Mouse (Mus musculus): ENCODE data around the gene Dctn2. TPM values are rescaled to one million over a fixed set of nuclear protein-coding genes. Genes with fewer than 3 reads are reported as not detected.

Dctn2 gene
- total and polyA plus RNA-seq, 3 experiments: 240 to 297 TPM; not detected in 1

- TF ChIP-seq SMC3 (IDR thresholded peaks at IDR 0.05; ENCODE audit: low read depth, low read length) (peak; percentile 32; the same call in 1 of the 2 replicates), RAD21 (IDR thresholded peaks at IDR 0.05; ENCODE audit: low read depth, low read length) (peak; percentile 23), ZKSCAN1 (IDR thresholded peaks at IDR 0.05; ENCODE audit: low read depth, low read length) (no peak), CTCF (IDR thresholded peaks at IDR 0.05 in 2 of 3, conservative IDR thresholded peaks at IDR 0.05 in 1 of 3; ENCODE audit: control insufficient read depth in 1 of 3, insufficient read depth in 1 of 3, low read depth in 2 of 3, low read length in 3 of 3, poor library complexity in 1 of 3, severe bottlenecking in 1 of 3) (peak in 2 of 3 experiments; percentile 46 to 48; a peak in 4 of 6 replicates)
- Histone ChIP-seq H3K4me3 (ENCODE audit: control insufficient read depth in 1 of 2, insufficient read depth in 1 of 2, low read depth in 2 of 2, low read length in 2 of 2) (no peak overlapping the region), H3K9me3 (replicated peaks; ENCODE audit: insufficient read depth, low read length) (no peaks in the 10 kb centered on the region), H3K79me2 (ENCODE audit: control insufficient read depth, insufficient read depth, low read length, poor library complexity) (peaks cover 9% of the 10 kb centered on the region; the same call in 1 of the 2 replicates), H3K36me3 (ENCODE audit: control insufficient read depth in 1 of 2, insufficient read depth in 2 of 2, low read length in 2 of 2) (peaks cover 0 to 27% of the 10 kb centered on the region in 2 experiments; a peak in 3 of 4 replicates), H3K27ac (ENCODE audit: control insufficient read depth, low read depth, low read length) (no peak overlapping the region), H3K27me3 (ENCODE audit: control insufficient read depth in 1 of 2, insufficient read depth in 2 of 2, low read length in 2 of 2) (no peaks in the 10 kb centered on the region), H3K9ac (ENCODE audit: control insufficient read depth, low read depth, low read length, poor library complexity, severe bottlenecking) (no peak overlapping the region), H3K4me1 (ENCODE audit: control insufficient read depth in 1 of 2, insufficient read depth in 2 of 2, low read length in 2 of 2) (no peaks in the 10 kb centered on the region)
- no peak for DNase-seq (ENCODE audit: low read depth, low spot score)
Observed at GRCm38 (mm10) chr10:127279730-127280129, 13.6 kb downstream of the Dctn2 start.

- TF ChIP-seq POLR2A (IDR thresholded peaks at IDR 0.05; ENCODE audit: control insufficient read depth in 1 of 2, insufficient read depth in 1 of 2, low read depth in 1 of 2, low read length in 2 of 2, poor library complexity in 1 of 2) (0 out of 4 replicates have a peak, but pooled peaks of 1 of the 2 experiments have one; percentile 30), POLR2AphosphoS2 (IDR thresholded peaks at IDR 0.05; ENCODE audit: low read length) (peak; percentile 36; the same call in 1 of the 2 replicates), JUND (IDR thresholded peaks at IDR 0.05; ENCODE audit: low read depth, low read length) (no peak), ZMIZ1 (IDR thresholded peaks at IDR 0.05; ENCODE audit: low read depth, low read length) (0 out of 2 replicates have a peak, but pooled peaks have one; percentile 58)
- H3K4me3 ChIP-seq (ENCODE audit: control insufficient read depth in 1 of 2, insufficient read depth in 1 of 2, low read depth in 2 of 2, low read length in 2 of 2): no peak overlapping the region
- peaks cover 13% of the 10 kb centered on the region for H3K79me2 ChIP-seq (ENCODE audit: control insufficient read depth, insufficient read depth, low read length, poor library complexity)
Observed at GRCm38 (mm10) chr10:127281316-127281715, 15.1 kb downstream of the Dctn2 start.

DNA sequence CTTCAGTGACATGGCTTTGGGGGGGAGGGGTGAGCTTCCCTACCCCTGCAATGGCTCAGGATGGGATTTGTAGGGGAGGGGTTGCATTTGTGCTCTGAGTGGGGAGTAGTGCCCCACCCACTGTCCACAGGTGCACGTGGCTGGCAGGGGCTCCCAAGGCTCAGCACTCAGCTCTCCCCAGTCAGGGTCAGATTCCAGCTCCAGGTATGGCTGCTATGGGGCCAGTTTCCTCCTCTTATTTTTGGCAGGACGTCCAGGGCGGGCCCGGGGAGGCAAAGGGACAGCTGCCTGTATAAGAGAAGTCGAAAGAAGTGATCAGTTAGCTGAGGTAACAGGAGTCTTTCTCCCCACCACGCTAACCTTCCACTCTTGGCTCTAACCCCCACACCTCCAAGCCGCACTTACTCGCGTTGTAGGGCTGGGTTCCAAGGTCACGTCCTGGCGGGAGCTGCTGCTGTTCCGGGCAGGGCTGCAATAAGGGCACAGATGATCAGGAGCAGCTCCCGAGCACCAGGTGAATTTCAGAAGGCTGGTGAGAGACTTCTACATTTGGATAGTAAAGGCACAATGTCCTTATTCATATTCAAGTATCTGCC, 16.6 kb downstream of the Dctn2 start:
- Histone ChIP-seq H3K27me3 (ENCODE audit: control insufficient read depth in 1 of 2, insufficient read depth in 2 of 2, low read length in 2 of 2) (no peaks in the 10 kb centered on the region), H3K27ac (ENCODE audit: control insufficient read depth, low read depth, low read length) (no peak overlapping the region), H3K9me3 (replicated peaks; ENCODE audit: insufficient read depth, low read length) (no peaks in the 10 kb centered on the region), H3K36me3 (ENCODE audit: control insufficient read depth in 1 of 2, insufficient read depth in 2 of 2, low read length in 2 of 2) (peaks cover 4 to 8% of the 10 kb centered on the region in 2 experiments; a peak in 3 of 4 replicates), H3K4me1 (ENCODE audit: control insufficient read depth in 1 of 2, insufficient read depth in 2 of 2, low read length in 2 of 2) (peaks cover 0 to 4% of the 10 kb centered on the region in 2 experiments; a peak in 1 of 4 replicates), H3K9ac (ENCODE audit: control insufficient read depth, low read depth, low read length, poor library complexity, severe bottlenecking) (no peak overlapping the region), H3K4me3 (ENCODE audit: control insufficient read depth in 1 of 2, insufficient read depth in 1 of 2, low read depth in 2 of 2, low read length in 2 of 2) (no peak overlapping the region), H3K79me2 (ENCODE audit: control insufficient read depth, insufficient read depth, low read length, poor library complexity) (peaks cover 27% of the 10 kb centered on the region)
- TF ChIP-seq MYC (IDR thresholded peaks at IDR 0.05; ENCODE audit: low read depth, low read length) (no peak), POLR2AphosphoS2 (IDR thresholded peaks at IDR 0.05; ENCODE audit: low read length) (peak; percentile 48; the same call in 1 of the 2 replicates), CTCF (IDR thresholded peaks at IDR 0.05 in 2 of 3, conservative IDR thresholded peaks at IDR 0.05 in 1 of 3; ENCODE audit: control insufficient read depth in 1 of 3, insufficient read depth in 1 of 3, low read depth in 2 of 3, low read length in 3 of 3, poor library complexity in 1 of 3, severe bottlenecking in 1 of 3) (no peak), MAZ (IDR thresholded peaks at IDR 0.05; ENCODE audit: low read depth, low read length) (no peak), ZMIZ1 (IDR thresholded peaks at IDR 0.05; ENCODE audit: low read depth, low read length) (0 out of 2 replicates have a peak, but pooled peaks have one; percentile 2), CHD1 (IDR thresholded peaks at IDR 0.05; ENCODE audit: low read depth, low read length) (no peak), MAFK (IDR thresholded peaks at IDR 0.05; ENCODE audit: borderline replicate concordance, low read depth, low read length) (no peak)
- DNase-seq (ENCODE audit: low read depth, low spot score): no peak

More at GRCm38 (mm10) chr10:127281316-127281715, 15.1 kb downstream of the Dctn2 start:
- no peak for DNase-seq (ENCODE audit: low read depth, low spot score)
- Histone ChIP-seq H3K36me3 (ENCODE audit: control insufficient read depth in 1 of 2, insufficient read depth in 2 of 2, low read length in 2 of 2) (peaks cover 0 to 13% of the 10 kb centered on the region in 2 experiments; a peak in 2 of 4 replicates), H3K4me1 (ENCODE audit: control insufficient read depth in 1 of 2, insufficient read depth in 2 of 2, low read length in 2 of 2) (no peaks in the 10 kb centered on the region), H3K9ac (ENCODE audit: control insufficient read depth, low read depth, low read length, poor library complexity, severe bottlenecking) (no peak overlapping the region), H3K27ac (ENCODE audit: control insufficient read depth, low read depth, low read length) (no peak overlapping the region), H3K9me3 (replicated peaks; ENCODE audit: insufficient read depth, low read length) (no peaks in the 10 kb centered on the region), H3K27me3 (ENCODE audit: control insufficient read depth in 1 of 2, insufficient read depth in 2 of 2, low read length in 2 of 2) (no peaks in the 10 kb centered on the region)

All from MEL (cell line).